Mouse (Mus musculus) urinary bladder, postnatal 14 days (tissue): ENCODE data around the gene Usp48.

Experiments used
- DNase-seq: peaks from one replicate; pipeline ENCODE4 v3.0.0; 2021; ENCODE audit warnings: low spot score

Gene Usp48

GRCm38 (mm10) chr4:137609702-137610101 lies 16.1 kb downstream of the Usp48 start:
- peak; percentile 17 for DNase-seq

- no peak for DNase-seq
These were observed 16.7 kb downstream of the Usp48 start for GRCm38 (mm10) chr4:137610256-137610655.

- no peak for DNase-seq
These were observed 29.3 kb downstream of the Usp48 start for GRCm38 (mm10) chr4:137622847-137623246.

- no peak for DNase-seq
These were observed 34.1 kb downstream of the Usp48 start for GRCm38 (mm10) chr4:137627476-137628235.

- no peak for DNase-seq
These were observed 34.8 kb downstream of the Usp48 start for GRCm38 (mm10) chr4:137628400-137628799.

GRCm38 (mm10) chr4:137629354-137629753 lies 35.8 kb downstream of the Usp48 start:
- peak; percentile 60 for DNase-seq

GRCm38 (mm10) chr4:137630153-137630552 lies 36.6 kb downstream of the Usp48 start:
- DNase-seq, result no peak

- DNase-seq, result no peak
These were observed 38.0 kb downstream of the Usp48 start for GRCm38 (mm10) chr4:137631596-137631995.

- no peak for DNase-seq
These were observed 39.8 kb downstream of the Usp48 start for GRCm38 (mm10) chr4:137633394-137633793.

- no peak for DNase-seq
These were observed 43.0 kb downstream of the Usp48 start for GRCm38 (mm10) chr4:137636597-137636996.

- peak; percentile 46 for DNase-seq
These were observed 48.0 kb downstream of the Usp48 start for GRCm38 (mm10) chr4:137641556-137641955.

GRCm38 (mm10) chr4:137642101-137642500 lies 48.5 kb downstream of the Usp48 start:
- DNase-seq, result no peak

GRCm38 (mm10) chr4:137643459-137643858 lies 49.9 kb downstream of the Usp48 start:
- DNase-seq, result no peak

GRCm38 (mm10) chr4:137646262-137646661 lies 52.7 kb downstream of the Usp48 start:
- no peak for DNase-seq

GRCm38 (mm10) chr4:137647648-137648047 lies 54.1 kb downstream of the Usp48 start:
- no peak for DNase-seq

- no peak for DNase-seq
These were observed 54.7 kb downstream of the Usp48 start for GRCm38 (mm10) chr4:137648230-137648629.

GRCm38 (mm10) chr4:137650912-137651311 lies 57.4 kb downstream of the Usp48 start:
- no peak for DNase-seq

- DNase-seq, result peak; percentile 52
These were observed 59.3 kb downstream of the Usp48 start for GRCm38 (mm10) chr4:137652835-137653346.

- DNase-seq, result no peak
These were observed 61.9 kb downstream of the Usp48 start for GRCm38 (mm10) chr4:137655241-137656031.

- DNase-seq, result no peak
These were observed 64.1 kb downstream of the Usp48 start for GRCm38 (mm10) chr4:137657674-137658073.

- DNase-seq, result no peak
These were observed 66.0 kb downstream of the Usp48 start for GRCm38 (mm10) chr4:137659541-137659940.

GRCm38 (mm10) chr4:137660364-137661077 lies 67.0 kb downstream of the Usp48 start:
- DNase-seq, result peak; percentile 60
